Mouse (Mus musculus): ENCODE results near the gene Hs3st2. TPM values are rescaled to one million over a fixed set of nuclear protein-coding genes. Genes with fewer than 3 reads are reported as not detected.

Hs3st2 gene
- total RNA-seq, 2 experiments from 2014 or later: not detected

DNA sequence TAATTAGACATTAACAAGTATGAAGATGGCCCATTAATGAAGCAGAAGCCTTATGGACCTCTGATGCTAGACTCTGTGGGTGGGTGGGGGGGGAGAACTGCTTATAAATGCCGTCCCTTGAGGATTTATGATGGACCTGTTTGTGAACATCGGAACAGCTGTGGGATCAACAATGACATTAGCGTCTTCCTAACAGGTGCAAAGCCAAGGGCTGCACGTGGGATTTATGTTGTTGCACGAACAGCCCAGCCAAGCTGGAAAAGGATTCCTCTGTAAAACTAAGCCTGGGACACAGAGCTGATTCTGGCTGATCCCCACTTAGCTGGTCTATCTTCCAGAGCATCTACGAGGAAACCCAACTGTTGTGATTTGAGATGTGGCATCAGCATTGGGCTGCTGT, 69.0 kb downstream of the Hs3st2 start:
- DNase-seq: no peak

DNA sequence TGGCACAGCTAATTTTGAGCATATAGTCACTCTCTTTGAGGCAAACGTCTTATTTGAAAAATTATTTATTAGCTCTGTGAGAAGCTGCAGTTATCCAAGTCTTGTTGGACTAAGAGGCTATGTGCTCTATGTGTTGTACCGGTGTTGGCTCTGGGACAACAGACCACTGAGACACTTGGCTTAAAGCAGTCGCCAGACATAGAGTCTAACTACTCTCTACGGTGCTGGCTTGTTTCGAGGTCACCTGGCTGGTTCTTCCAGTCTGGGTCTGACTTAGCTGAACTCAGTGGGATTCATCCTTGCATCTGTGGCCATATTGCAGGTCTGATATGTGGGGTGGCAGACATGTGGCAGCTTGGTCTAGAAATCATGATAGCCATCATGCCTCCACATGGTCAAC, 72.8 kb downstream of the Hs3st2 start:
- no peak for DNase-seq

DNA sequence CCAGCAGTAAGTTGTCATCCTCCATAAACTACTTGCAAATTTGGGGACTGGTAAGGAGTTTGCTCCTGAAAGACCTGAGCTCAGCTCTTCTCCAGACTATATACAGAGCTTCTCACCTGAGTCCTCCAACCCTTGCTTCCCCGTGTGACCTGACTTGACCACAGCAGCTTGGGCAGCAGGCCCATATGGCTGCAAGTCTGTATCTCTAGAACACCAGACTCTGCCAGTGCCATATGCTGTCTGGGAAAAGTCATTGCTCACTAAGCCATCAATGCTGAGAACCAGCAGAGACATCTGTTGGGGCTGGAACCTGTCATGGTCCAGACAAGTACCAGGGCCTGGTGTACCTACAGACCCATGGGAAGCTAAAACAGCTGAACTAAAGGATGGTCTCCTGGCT, 73.5 kb downstream of the Hs3st2 start:
- DNase-seq: no peak

DNA sequence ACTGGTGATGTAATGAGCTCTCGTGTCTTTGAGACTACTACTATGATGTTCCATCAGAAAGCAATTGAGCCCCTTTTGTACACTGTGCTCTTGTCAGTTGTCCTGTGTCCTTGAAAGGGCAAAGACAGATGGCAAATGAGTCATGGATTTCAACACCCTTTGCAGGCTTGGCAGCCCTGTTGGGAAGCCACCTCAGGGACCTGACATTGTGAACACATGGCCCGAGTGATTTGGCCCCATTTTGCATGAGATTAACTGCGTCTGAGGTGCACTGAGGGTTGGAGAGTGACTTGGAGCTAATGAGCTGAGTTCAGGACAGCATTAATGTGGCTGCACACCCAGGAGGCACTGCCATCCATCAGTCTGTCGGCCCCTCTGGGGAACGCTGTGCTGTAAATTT, 74.7 kb downstream of the Hs3st2 start:
- DNase-seq: no peak

DNA sequence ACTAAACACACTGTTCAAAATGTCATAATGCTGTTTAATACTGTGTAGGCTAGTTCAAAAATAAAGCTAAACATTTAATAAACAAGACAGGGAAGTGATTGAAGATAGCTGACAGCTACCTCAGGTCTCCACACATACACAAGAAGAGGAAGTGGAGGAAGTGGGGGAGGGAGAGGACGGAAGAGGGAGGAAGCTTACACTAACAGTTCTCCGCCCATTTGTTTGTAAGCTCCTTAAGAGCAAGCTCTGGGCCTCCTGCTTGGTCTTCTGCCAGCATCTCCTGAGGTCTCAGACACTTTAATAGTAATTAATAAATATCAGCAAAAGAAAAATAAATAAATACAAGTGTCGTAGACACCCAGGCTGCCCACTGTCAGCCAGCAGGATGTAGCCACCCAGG, 77.8 kb downstream of the Hs3st2 start:
- DNase-seq: no peak

DNA sequence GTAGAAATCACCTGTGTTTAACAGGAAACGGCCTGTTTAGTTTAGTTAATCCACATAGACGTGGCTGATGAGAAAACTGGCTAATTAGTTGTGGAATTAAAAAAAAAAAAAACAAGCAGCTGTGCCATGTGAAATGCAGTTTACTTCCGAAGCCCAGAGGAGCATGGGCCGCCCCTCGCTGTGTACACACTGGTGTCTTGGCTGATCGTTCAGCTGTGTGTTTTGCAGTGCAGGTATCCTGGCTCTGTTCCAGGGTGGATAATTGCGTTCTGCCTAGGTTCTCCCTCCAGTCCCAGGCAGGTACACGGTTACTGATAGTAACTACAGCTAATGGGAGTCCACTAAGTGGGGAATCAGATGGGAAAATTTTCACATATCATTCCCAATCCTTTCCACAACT, 86.6 kb downstream of the Hs3st2 start:
- no peak for DNase-seq

DNA sequence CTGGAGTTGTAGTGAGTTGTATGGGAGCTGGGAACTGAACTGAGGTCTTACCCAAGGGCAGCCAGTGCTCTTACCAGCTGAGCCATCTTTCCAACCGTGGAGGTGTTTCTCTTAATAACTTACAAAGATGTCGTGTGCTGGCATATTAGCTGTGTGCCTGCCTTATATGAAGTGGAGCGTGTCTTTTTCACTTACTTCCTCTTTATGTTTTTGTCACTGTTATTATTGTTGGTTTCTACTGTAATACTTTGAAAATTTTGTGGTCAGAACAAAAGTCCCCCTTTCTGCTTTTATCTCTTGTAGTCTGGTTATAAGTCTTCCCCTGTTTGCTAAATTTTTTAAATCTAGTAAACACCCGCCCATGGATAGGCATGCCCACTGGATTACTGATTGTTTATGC, 88.4 kb downstream of the Hs3st2 start:
- no peak for DNase-seq

DNA sequence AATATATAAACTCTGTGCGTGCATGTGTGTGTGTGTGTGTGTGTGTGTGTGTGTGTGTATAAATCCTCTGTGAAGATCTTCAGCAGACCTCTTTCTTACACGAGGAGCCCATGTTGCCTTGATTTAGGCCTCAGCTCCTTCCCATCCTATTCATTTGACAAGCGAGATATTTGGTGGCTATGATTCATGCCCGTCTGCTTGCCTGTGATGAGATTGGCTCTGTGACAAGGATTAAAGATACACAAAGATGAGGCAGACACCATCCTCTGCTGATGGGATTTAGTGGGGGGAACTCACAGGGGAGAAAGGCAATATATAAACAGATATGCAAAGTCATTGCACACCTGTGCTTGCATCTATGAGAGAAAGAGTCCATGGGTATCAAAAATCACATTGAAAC, 92.9 kb downstream of the Hs3st2 start:
- DNase-seq: no peak

DNA sequence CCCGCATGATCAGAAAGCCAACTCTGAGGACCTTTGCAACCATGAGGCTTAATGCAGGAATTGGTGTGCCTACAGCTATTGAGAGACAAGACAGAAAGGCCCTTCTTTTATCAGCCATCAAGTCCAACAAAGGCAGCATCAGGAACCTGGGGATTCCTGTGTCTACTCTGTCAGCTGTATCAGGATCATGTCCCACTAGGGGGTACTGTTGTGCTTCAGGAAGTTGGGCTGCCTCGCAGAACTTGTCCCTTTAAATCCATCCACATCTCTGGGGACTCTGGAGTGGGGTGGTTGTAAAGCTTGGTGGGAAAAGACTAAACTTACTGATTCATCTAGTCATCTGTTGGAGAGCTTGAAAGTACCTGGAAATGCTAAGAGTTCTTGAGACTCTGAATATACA, 93.6 kb downstream of the Hs3st2 start:
- no peak for DNase-seq

DNA sequence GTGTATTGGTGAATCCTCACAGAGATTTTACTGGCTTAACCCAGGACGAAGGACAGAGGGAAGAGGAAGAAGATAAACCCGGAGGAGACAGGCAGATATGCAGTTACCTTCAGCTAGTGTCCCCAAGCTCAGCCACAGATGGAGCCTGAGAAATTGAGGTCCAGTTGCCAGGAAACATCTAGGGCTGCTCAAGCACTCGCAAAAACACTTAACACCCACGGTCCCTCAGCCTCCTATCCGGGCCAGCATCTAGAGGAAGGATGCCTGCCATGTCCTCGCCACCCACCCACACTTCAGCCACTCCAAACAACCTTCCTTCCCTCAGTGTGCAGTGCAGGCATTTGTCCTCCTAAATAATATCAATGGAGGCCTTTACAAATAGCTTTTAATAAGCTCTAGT, 95.6 kb downstream of the Hs3st2 start:
- no peak for DNase-seq

DNA sequence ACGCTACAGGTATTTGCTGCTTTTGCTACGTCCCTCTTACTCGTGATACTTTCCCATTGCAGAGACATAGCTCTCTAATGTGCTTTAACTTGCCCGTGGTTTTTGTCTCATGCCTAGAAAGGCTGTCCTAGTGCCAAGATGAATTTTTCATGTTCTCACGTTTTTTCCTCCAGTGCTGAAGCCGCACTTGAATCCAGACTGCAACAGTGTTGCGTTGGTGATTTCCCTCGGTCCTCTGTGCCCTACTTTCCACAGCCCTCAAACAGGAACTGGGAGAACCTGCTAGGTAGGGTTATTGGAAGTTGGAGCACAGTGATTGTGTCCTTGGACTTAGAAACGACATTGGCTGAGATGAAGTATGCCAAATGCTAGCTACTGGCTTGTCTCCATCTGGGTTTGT, 97.7 kb downstream of the Hs3st2 start:
- no peak for DNase-seq

DNA sequence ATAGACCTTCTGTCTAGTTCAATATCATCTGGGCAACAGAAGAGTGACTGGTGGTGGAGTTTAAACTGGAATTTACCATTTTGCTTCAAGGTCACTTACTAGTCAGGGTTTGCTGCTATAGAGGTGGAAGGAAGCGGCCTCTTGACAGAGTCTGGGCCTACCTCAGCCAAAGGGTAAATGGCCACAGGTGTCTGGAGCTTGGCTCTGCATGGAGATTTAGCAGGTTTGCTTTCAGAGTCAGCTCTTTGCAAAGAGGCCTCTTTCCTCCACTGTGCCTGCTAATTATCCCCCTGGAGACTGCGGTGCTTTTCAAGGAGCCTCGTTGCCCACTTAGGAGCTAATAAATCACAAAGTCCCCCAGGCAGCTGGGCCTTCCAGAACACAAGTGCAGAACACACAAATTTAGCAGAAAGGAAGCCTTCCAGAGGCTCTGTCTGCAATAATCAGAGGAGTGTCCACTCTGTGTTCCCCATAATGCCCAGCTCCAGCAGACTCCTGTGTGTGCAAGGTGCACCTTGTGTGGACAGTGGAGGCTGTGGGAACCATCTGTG, 99.9 kb downstream of the Hs3st2 start:
- DNase-seq: no peak

DNA sequence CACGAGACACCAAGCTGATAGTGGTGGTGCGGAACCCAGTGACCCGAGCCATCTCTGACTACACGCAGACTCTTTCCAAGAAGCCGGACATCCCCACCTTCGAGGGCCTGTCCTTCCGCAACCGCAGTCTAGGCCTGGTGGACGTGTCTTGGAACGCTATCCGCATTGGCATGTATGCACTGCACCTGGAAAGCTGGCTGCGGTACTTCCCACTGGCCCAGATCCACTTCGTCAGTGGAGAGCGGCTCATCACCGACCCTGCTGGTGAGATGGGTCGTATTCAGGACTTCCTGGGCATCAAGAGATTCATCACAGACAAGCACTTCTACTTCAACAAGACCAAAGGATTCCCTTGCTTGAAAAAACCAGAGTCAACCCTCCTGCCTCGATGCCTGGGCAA, 108.9 kb downstream of the Hs3st2 start:
- no peak for DNase-seq

DNA sequence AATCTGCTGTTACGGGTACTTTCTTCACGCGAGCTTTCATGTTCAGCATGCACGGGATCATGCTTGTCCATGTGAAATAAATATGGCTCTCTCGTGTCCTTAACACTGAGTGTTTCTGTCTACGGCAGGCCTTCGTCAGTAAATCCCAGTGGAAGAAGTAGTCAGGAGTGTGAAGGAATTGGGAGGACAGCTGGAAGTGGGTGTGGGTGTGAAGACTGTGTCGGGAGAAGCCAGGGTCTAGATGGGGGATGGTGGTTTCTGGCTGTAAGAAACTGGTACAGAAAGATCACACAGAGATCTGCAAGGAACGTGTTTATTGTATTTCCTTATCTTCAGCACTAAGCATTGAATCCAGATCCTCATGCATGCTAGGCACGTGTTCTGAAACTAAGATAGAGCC, 110.0 kb downstream of the Hs3st2 start:
- no peak for DNase-seq

DNA sequence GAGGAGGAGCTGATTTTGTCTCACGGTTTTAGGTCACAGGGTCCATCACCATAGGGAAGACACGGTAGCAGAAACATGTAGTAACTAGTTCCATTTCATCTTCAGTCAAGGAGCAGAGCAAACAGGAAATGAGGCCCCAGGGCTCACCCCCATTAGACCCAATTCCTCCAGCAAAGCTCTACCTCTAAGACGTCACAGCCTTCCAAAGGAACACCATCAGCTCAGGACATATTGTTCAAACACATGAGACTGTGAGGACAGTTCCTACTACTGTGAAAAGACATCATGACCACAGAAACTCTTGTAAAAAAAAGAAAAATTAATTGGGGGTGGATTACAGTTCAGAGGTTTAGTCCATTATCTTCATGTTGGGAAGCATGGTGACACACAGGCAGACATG, 125.1 kb downstream of the Hs3st2 start:
- DNase-seq: no peak

DNA sequence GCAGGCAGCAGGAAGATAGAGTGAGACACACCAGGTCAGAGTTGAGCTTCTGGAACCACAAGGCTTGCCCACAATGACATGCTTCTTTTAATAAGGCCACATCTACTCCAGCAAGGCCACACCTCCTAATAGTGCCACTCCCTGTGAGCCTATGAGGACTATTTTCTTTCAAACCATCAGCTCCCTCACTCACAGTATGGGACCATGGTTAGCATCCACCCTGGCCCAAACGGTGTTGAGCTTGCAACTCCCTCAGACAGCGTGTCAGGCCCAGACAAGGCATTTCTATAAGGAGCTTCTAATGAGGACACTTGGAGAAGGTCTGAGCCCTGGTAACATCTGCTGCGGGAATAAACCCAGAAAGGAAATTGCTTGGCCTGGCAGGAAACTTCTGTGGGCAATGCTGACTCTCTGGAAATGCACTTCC, 125.5 kb downstream of the Hs3st2 start:
- DNase-seq: peak; percentile 26

DNA sequence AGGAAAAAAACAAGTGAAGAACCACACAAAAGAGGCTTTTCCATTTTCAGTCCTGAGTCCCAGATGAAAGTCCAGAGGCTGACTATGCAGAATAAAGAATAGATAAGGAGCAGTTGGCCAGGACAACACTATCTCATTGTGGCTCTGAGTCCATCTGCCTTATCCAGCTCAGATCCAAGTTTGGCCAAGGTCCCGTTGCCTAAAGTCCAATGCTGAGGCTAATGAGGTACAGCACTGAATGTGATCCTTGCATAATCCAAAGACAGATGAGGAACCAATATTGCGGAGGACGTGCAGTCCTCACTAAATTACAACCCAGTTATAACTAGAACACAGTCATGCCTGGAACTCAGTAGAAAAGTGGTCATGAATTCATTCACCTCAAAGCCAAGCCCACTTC, 130.5 kb downstream of the Hs3st2 start:
- DNase-seq: no peak

DNA sequence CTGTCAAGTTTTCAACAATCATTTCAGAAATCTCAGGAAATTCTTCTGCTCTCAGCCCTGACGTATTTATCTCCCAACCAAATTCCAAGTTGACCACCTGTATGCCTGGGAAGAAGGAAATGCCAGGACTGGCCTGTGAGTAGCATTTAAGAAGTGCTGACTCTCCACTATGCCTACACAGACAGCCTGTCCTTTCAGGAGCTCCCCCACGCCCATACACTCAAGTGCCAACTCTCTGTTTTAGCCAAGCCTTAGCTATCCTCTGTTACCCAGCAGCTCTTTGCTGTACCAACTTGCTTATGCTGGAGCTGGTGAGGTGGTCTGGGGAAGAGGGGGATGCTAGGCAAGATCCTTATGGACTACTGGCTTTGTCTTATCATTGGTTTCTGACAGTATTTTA, 137.4 kb downstream of the Hs3st2 start:
- DNase-seq: no peak

DNA sequence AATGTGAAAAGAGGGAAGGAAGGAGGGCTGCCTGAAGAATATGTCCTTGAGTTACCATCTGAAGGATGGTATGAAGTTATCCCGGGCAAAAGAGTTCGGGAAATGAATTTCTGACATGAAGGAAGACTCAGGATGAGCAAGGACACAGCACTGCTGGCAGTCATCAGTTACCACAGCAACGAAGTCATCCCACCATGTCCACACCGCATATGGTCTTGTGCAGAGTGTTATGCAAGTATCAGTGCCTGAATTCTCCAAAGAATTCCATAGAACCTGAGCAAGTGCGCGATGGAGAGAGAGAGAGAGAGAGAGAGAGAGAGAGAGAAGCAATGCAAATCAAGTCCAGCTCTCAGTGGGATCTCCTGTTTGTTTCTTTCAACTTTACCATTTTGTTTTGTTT, 142.0 kb downstream of the Hs3st2 start:
- no peak for DNase-seq

DNA sequence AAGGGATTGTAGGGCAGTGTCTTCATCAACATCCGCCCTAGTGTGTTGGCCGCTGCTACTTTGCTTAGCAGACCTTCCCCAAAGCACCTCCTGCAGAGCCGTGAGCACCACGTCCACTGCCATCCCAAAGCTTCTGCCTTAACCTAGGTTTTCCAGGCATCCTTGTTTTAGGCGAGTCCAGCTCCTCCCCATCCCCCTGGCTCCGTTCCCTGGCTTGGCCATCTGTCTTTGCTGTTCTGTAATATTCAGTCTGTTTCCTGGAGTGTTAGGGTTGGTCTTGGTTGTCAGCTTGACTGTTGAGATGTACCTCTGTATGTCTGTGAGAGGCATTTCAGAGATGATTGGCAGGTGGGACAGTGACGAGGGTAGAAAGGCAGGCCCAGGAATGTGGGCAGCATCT, 142.7 kb downstream of the Hs3st2 start:
- DNase-seq: no peak

DNA sequence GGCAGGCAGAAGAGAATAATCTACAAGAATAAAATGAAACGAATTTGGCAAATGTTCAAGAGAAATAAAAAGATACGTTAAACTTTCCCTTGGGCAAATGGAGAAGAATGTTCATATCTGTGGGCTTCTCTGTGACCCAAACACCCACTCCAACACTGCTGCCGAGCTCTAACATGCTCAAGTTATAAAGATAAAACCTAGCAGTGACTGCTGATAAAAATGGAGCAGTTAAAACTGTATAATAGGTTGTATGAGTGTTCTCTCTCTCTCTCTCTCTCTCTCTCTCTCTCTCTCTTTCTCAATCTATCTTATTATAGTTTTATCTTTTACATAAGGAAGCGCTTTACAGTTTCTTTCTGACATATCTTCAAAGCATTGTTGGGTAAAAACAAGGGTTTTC, 144.3 kb downstream of the Hs3st2 start:
- no peak for DNase-seq

DNA sequence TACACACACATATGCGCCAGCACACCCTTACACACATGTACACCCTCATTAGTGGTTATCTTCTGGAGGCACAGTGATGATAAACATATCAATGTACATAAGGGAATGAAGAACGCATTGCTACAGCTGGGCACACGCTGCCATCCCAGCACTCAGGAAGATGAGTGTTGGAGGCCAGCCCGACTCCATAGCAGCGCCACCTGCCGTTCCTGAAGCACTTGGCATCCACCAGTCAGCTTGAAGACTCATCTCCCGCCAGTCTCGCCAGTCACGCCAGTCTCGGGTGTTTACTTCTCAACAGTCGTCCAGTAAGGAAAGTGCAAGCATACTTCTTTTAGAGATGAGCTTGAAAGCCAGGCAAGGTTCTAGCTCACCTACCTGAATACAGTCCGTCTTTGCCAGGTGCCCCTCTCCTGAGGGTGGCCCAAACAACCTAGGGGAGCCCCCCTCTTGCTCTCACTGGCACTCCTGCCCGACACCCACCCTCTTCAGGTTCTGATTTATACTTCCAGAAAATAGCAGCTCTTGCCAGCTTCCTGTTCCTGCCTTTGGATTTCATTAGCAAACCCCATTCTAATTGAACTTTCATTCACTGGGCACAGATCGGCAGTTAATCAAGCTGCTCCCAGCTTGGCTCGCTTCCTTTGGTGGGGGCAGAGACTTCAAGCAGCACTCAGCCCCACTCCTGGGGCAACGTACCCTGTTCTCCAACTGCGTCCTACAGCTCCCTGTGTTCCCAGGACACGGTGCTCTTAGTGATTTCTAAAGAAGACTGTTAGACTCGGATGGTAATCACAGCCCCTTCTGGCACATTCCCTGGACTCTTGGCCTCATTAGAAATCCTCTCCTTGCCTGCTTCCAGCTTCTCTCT, 148.0 kb downstream of the Hs3st2 start:
- DNase-seq: no peak

DNA sequence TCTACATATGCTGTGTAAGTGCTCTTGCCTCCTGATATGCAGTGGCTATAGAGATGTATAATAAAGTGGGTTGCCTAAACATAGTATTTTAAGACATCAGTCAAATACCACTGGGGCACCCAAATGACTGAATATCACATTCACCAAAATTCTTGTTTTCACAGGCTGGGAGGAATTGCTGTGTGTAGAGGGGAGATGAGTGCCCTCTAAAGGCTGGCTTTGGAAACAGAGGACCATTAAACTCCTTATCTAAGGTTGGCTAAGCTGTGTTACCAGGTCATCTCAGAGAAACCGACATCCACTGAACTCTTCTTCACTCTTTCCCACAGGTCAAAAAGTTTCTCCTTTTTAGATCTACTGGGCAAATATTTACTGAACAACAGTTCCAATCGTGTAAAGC, 150.8 kb downstream of the Hs3st2 start:
- no peak for DNase-seq

DNA sequence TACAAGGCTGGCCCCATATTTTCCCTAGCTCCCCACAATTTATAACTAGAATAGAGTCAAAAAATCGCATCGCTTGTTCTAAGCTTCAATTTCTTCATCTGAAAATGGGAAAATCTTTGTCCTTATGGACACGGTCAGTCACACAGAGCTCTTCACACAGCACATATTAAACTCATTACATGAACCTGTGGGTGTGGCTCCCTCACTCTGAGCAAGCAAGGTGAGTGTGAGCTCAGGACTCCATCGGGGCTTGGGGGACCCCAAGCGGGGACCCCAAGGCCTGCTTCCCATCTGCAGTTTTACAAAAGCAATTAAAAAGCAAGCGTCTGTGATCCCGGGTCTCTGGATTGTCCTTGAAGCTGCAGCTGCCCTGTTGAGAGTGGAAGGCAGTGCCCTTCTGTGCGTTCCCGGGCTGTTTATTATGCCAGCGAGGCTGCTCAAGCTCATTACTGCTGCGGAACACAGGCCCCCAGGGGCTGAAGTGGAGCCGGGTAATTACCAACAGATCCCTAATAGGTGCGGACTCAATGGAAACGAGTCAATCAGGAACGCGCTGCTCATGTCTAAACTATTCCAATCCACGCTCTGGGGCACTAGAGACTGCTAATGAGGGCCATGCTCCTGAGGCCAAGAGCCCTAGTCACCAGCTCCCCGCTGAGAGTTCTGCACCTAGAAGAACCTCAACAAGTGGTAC, 157.8 kb downstream of the Hs3st2 start:
- DNase-seq: no peak

Data from gastrocnemius, postnatal 25 days (tissue).